Mouse (Mus musculus): Measurements from ENCODE around the gene Krtap1-4. TPM values are rescaled to one million over a fixed set of nuclear protein-coding genes. Genes with fewer than 3 reads are reported as not detected.
"Not testable (repeated sequence)": the region's sequence is repeated elsewhere in the genome, so short reads cannot be mapped to it uniquely, and the experiment has no call there.

The Krtap1-4 gene
- polyA plus RNA-seq, 1 experiment, result not detected

- Histone ChIP-seq H3K9me3 (replicated peaks; ENCODE audit: control insufficient read depth, insufficient read depth, low read length, poor library complexity, severe bottlenecking) (no peaks in the 10 kb centered on the region), H3K27ac (ENCODE audit: insufficient read depth, low read length) (no peak overlapping the region), H3K36me3 (ENCODE audit: control insufficient read depth, insufficient read depth, low read length, poor library complexity, severe bottlenecking) (no peaks in the 10 kb centered on the region), H3K4me1 (ENCODE audit: control insufficient read depth, insufficient read depth, low read length) (no peaks in the 10 kb centered on the region), H3K27me3 (ENCODE audit: control insufficient read depth, insufficient read depth, low read length, poor library complexity, severe bottlenecking) (no peaks in the 10 kb centered on the region), H3K4me3 (ENCODE audit: low read depth, low read length) (no peak overlapping the region), H3K9ac (ENCODE audit: low read depth, poor library complexity, severe bottlenecking) (no peak overlapping the region)
- TF ChIP-seq POLR2A (IDR thresholded peaks at IDR 0.05; ENCODE audit: insufficient read depth, low read length) (no peak), CTCF (IDR thresholded peaks at IDR 0.05; ENCODE audit: low read depth, low read length) (no peak), EP300 (IDR thresholded peaks at IDR 0.05; ENCODE audit: insufficient read depth, low read depth, low read length) (no peak)
Measured at GRCm38 (mm10) chr11:99609126-99609525, 25.7 kb upstream of the Krtap1-4 start.

GRCm38 (mm10) chr11:99603208-99603607, 19.8 kb upstream of the Krtap1-4 start, which contains the start of gene Gm11938:
Gene Gm11938, minus strand, starts transcription at chr11:99603308.
- H3K27me3 ChIP-seq (ENCODE audit: control insufficient read depth, insufficient read depth, low read length, poor library complexity, severe bottlenecking); H3K9ac ChIP-seq (ENCODE audit: low read depth, poor library complexity, severe bottlenecking); H3K9me3 ChIP-seq (replicated peaks; ENCODE audit: control insufficient read depth, insufficient read depth, low read length, poor library complexity, severe bottlenecking); H3K4me3 ChIP-seq (ENCODE audit: low read depth, low read length); H3K27ac ChIP-seq (ENCODE audit: insufficient read depth, low read length); H3K4me1 ChIP-seq (ENCODE audit: control insufficient read depth, insufficient read depth, low read length); H3K36me3 ChIP-seq (ENCODE audit: control insufficient read depth, insufficient read depth, low read length, poor library complexity, severe bottlenecking): not testable (repeated sequence)

- not testable (repeated sequence) for H3K9me3 ChIP-seq (replicated peaks; ENCODE audit: control insufficient read depth, insufficient read depth, low read length, poor library complexity, severe bottlenecking); H3K36me3 ChIP-seq (ENCODE audit: control insufficient read depth, insufficient read depth, low read length, poor library complexity, severe bottlenecking); H3K4me1 ChIP-seq (ENCODE audit: control insufficient read depth, insufficient read depth, low read length); H3K27me3 ChIP-seq (ENCODE audit: control insufficient read depth, insufficient read depth, low read length, poor library complexity, severe bottlenecking); H3K4me3 ChIP-seq (ENCODE audit: low read depth, low read length); H3K27ac ChIP-seq (ENCODE audit: insufficient read depth, low read length); H3K9ac ChIP-seq (ENCODE audit: low read depth, poor library complexity, severe bottlenecking)
Measured at GRCm38 (mm10) chr11:99597742-99598141, 14.3 kb upstream of the Krtap1-4 start, which contains the start of gene Krtap9-3. Gene Krtap9-3, minus strand, starts transcription at chr11:99598105.

- Histone ChIP-seq H3K9me3 (replicated peaks; ENCODE audit: control insufficient read depth, insufficient read depth, low read length, poor library complexity, severe bottlenecking) (no peaks in the 10 kb centered on the region), H3K9ac (ENCODE audit: low read depth, poor library complexity, severe bottlenecking) (no peak within 1 kb of the TSS), H3K27me3 (ENCODE audit: control insufficient read depth, insufficient read depth, low read length, poor library complexity, severe bottlenecking) (no peaks in the 10 kb centered on the region), H3K27ac (ENCODE audit: insufficient read depth, low read length) (no peak within 1 kb of the TSS), H3K36me3 (ENCODE audit: control insufficient read depth, insufficient read depth, low read length, poor library complexity, severe bottlenecking) (no peaks in the 10 kb centered on the region), H3K4me1 (ENCODE audit: control insufficient read depth, insufficient read depth, low read length) (no peaks in the 10 kb centered on the region), H3K4me3 (ENCODE audit: low read depth, low read length) (no peak within 1 kb of the TSS)
- TF ChIP-seq CTCF (IDR thresholded peaks at IDR 0.05; ENCODE audit: low read depth, low read length), result no peak
- no peak for TF ChIP-seq POLR2A (IDR thresholded peaks at IDR 0.05; ENCODE audit: insufficient read depth, low read length)
- TF ChIP-seq EP300 (IDR thresholded peaks at IDR 0.05; ENCODE audit: insufficient read depth, low read depth, low read length), result no peak
Measured at GRCm38 (mm10) chr11:99590981-99591380, 7.5 kb upstream of the Krtap1-4 start, which contains the start of gene Krtap1-3. Gene Krtap1-3, minus strand, starts transcription at chr11:99591339.

- Histone ChIP-seq H3K9ac (ENCODE audit: low read depth, poor library complexity, severe bottlenecking) (no peak overlapping the region), H3K4me1 (ENCODE audit: control insufficient read depth, insufficient read depth, low read length) (no peaks in the 10 kb centered on the region), H3K9me3 (replicated peaks; ENCODE audit: control insufficient read depth, insufficient read depth, low read length, poor library complexity, severe bottlenecking) (no peaks in the 10 kb centered on the region), H3K4me3 (ENCODE audit: low read depth, low read length) (no peak overlapping the region), H3K27ac (ENCODE audit: insufficient read depth, low read length) (no peak overlapping the region), H3K27me3 (ENCODE audit: control insufficient read depth, insufficient read depth, low read length, poor library complexity, severe bottlenecking) (no peaks in the 10 kb centered on the region), H3K36me3 (ENCODE audit: control insufficient read depth, insufficient read depth, low read length, poor library complexity, severe bottlenecking) (no peaks in the 10 kb centered on the region)
- no peak for TF ChIP-seq CTCF (IDR thresholded peaks at IDR 0.05; ENCODE audit: low read depth, low read length)
- no peak for TF ChIP-seq EP300 (IDR thresholded peaks at IDR 0.05; ENCODE audit: insufficient read depth, low read depth, low read length)
- no peak for TF ChIP-seq POLR2A (IDR thresholded peaks at IDR 0.05; ENCODE audit: insufficient read depth, low read length)
Measured at GRCm38 (mm10) chr11:99585096-99585495, 1.6 kb upstream of the Krtap1-4 start.

DNA sequence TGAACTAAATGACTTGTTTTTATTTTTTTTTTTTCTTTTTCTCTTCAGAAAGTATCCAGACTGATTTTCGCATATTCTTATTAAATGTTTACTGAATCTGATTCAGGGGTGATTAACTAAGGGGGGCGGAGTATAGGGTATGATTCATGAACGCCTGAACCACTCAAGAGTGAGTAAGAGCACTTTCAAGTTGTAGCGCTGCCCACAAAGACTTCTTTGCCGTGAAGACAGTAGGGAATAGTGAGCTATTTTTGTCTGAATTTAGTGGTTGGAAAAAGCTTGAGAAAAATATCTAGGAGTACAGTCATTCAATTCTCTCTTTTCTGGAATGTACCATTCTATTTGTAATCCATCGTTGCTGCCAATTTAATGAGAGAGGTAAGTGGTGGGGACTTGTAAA, 1.9 kb downstream of the Krtap1-4 start:
- Histone ChIP-seq H3K27ac (ENCODE audit: insufficient read depth, low read length) (no peak overlapping the region), H3K9ac (ENCODE audit: low read depth, poor library complexity, severe bottlenecking) (no peak overlapping the region)

More for the DNA sequence above, 1.9 kb downstream of the Krtap1-4 start:
- TF ChIP-seq CTCF (IDR thresholded peaks at IDR 0.05; ENCODE audit: low read depth, low read length) (no peak), EP300 (IDR thresholded peaks at IDR 0.05; ENCODE audit: insufficient read depth, low read depth, low read length) (no peak), POLR2A (IDR thresholded peaks at IDR 0.05; ENCODE audit: insufficient read depth, low read length) (no peak)
- no peaks in the 10 kb centered on the region for H3K36me3 ChIP-seq (ENCODE audit: control insufficient read depth, insufficient read depth, low read length, poor library complexity, severe bottlenecking)
- H3K4me3 ChIP-seq (ENCODE audit: low read depth, low read length), result no peak overlapping the region
- no peaks in the 10 kb centered on the region for H3K4me1 ChIP-seq (ENCODE audit: control insufficient read depth, insufficient read depth, low read length)
- no peaks in the 10 kb centered on the region for H3K9me3 ChIP-seq (replicated peaks; ENCODE audit: control insufficient read depth, insufficient read depth, low read length, poor library complexity, severe bottlenecking)
- no peaks in the 10 kb centered on the region for H3K27me3 ChIP-seq (ENCODE audit: control insufficient read depth, insufficient read depth, low read length, poor library complexity, severe bottlenecking)
